Mouse (Mus musculus) myocyte (in vitro differentiated cells): ENCODE results near the gene Xylt1. TPM values are rescaled to one million over a fixed set of nuclear protein-coding genes. Genes with fewer than 3 reads are reported as not detected.

Experiments used
- H3K27me3 ChIP-seq: one replicate; pipeline ENCODE4 v1.6.1; 2011; ENCODE audit not compliant: control insufficient read depth, insufficient read depth, insufficient read length
- H3K36me3 ChIP-seq: one replicate; pipeline ENCODE4 v1.6.1; 2011; ENCODE audit not compliant: control insufficient read depth, insufficient read depth
- H3K4me2 ChIP-seq: one replicate; pipeline ENCODE4 v1.6.1; 2011; ENCODE audit warnings: low read depth, control low read depth
- H3K4me3 ChIP-seq: one replicate; pipeline ENCODE4 v1.5.1; 2011; ENCODE audit warnings: mild to moderate bottlenecking, control low read depth, moderate library complexity
- H3K79me2 ChIP-seq: one replicate; pipeline ENCODE4 v1.6.1; 2011; ENCODE audit not compliant: control insufficient read depth, insufficient read depth
- H3ac ChIP-seq: one replicate; pipeline ENCODE4 v1.6.1; 2011; ENCODE audit not compliant: control insufficient read depth, insufficient read length
- CEBPB ChIP-seq: IDR thresholded peaks from 2 replicates; pipeline ENCODE4 v1.6.1; 2011; ENCODE audit warnings: mild to moderate bottlenecking, moderate library complexity; ENCODE audit not compliant: poor library complexity, insufficient read depth, severe bottlenecking
- E2F4 ChIP-seq: IDR thresholded peaks from one replicate; pipeline ENCODE4 v1.6.1; 2011; ENCODE audit warnings: mild to moderate bottlenecking, control low read depth, moderate library complexity; ENCODE audit not compliant: insufficient read depth
- MAX ChIP-seq: IDR thresholded peaks from one replicate; pipeline ENCODE4 v1.6.1; 2011; ENCODE audit warnings: low read depth, mild to moderate bottlenecking, control low read depth
- MYOD1 ChIP-seq, 3 experiments: IDR thresholded peaks; one replicate each; pipeline ENCODE4 v1.6.1; 2011; ENCODE audit warnings: control low read depth in 2 of 3, low read depth in 2 of 3, mild to moderate bottlenecking in 2 of 3, moderate library complexity in 1 of 3; ENCODE audit not compliant: insufficient read length in 2 of 3, control insufficient read depth in 1 of 3
- MYOG ChIP-seq, 3 experiments: IDR thresholded peaks; one replicate each; pipeline ENCODE4 v1.6.1; 2011; ENCODE audit warnings: control low read depth in 2 of 3, low read depth in 2 of 3, mild to moderate bottlenecking in 2 of 3; ENCODE audit not compliant: insufficient read length in 2 of 3, control insufficient read depth in 1 of 3, insufficient read depth in 1 of 3
- POLR2A ChIP-seq: IDR thresholded peaks from one replicate; pipeline ENCODE4 v1.6.1; 2011; ENCODE audit warnings: low read depth, mild to moderate bottlenecking, control low read depth, moderate library complexity; ENCODE audit not compliant: insufficient read length
- POLR2AphosphoS2 ChIP-seq: IDR thresholded peaks from one replicate; pipeline ENCODE4 v1.6.1; 2011; ENCODE audit warnings: low read depth, control low read depth; ENCODE audit not compliant: insufficient read length
- REST ChIP-seq: IDR thresholded peaks from one replicate; pipeline ENCODE4 v1.6.1; 2011; ENCODE audit warnings: mild to moderate bottlenecking, control low read depth, moderate library complexity; ENCODE audit not compliant: insufficient read depth, insufficient read length
- SRF ChIP-seq: IDR thresholded peaks from one replicate; pipeline ENCODE4 v1.6.1; 2011; ENCODE audit warnings: low read depth; ENCODE audit not compliant: control insufficient read depth, insufficient read length
- TCF12 ChIP-seq: IDR thresholded peaks from one replicate; pipeline ENCODE4 v1.6.1; 2011; ENCODE audit warnings: mild to moderate bottlenecking, control low read depth; ENCODE audit not compliant: poor library complexity, insufficient read depth, severe bottlenecking
- TCF3 ChIP-seq: IDR thresholded peaks from one replicate; pipeline ENCODE4 v1.6.1; 2011; ENCODE audit warnings: low read depth, control low read depth; ENCODE audit not compliant: insufficient read length
- USF1 ChIP-seq: IDR thresholded peaks from one replicate; pipeline ENCODE4 v1.6.1; 2011; ENCODE audit warnings: low read depth, mild to moderate bottlenecking, control low read depth, moderate library complexity
- polyA plus RNA-seq: library from polyadenylated mRNA; unstranded; fragments of >200 nt; fragmentation: generic; extraction: Trizol; gene quantifications from one replicate; pipeline ENCODE4 v1.2.1, GENCODE M21; 2012; ENCODE audit warnings: missing spikeins

The Xylt1 gene
- polyA plus RNA-seq, 1 experiment, result not detected

DNA sequence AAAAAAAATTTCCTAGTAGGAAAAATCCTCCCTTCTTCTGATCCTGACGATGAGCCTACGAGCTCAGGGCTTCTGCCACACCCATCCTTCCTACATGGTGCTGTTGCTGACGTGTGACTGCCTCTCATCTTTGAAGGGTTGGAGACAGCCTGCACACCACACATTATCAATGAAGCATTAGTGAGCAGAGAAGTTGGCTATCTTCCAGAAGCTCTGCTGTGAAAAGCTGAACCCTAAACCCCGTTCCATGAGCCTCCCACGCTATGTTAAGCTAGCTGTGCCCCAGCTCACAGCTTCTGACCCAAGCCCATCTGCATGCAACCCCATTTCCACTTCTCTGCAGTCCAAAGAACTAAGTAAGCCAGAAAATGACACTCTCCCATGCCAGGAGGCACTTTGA is 204.4 kb downstream of the Xylt1 start:
- H3K27me3 ChIP-seq, result no peaks in the 10 kb centered on the region
- H3ac ChIP-seq, result no peak overlapping the region
- no peaks in the 10 kb centered on the region for H3K36me3 ChIP-seq
- TF ChIP-seq E2F4, result no peak
- no peak for TF ChIP-seq SRF
- no peak for TF ChIP-seq CEBPB
- no peak for TF ChIP-seq TCF12
- H3K79me2 ChIP-seq, result no peaks in the 10 kb centered on the region
- no peak overlapping the region for H3K4me3 ChIP-seq
- H3K4me2 ChIP-seq, result no peak overlapping the region

DNA sequence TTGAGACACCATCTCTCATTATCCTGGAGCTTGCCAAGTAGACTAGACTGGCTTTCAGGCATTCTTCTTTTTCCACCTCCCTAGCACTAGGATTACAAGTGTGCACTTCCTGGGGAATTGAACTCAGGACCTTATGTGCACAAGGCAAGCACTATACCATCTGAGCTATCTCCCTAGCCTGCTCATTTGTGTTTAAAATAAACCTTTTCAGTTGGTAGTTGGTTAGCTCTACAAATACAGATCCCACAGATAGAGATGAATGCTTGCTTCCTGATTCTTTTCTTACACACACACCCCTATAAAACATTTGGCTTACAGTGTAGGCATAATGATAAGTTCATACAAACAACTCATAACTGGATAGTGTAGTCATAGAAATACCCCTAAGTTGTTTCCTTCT is 206.0 kb downstream of the Xylt1 start:
- H3K4me3 ChIP-seq, result no peak overlapping the region
- no peaks in the 10 kb centered on the region for H3K27me3 ChIP-seq
- H3K36me3 ChIP-seq, result no peaks in the 10 kb centered on the region
- H3ac ChIP-seq, result no peak overlapping the region
- H3K4me2 ChIP-seq, result no peak overlapping the region
- no peaks in the 10 kb centered on the region for H3K79me2 ChIP-seq
- TF ChIP-seq E2F4, result no peak
- TF ChIP-seq MYOG (IDR thresholded peaks at IDR 0.05; ENCODE audit: control insufficient read depth in 1 of 3, insufficient read depth in 1 of 3, insufficient read length in 2 of 3, low read depth in 2 of 3), result no peak
- no peak for TF ChIP-seq TCF3
- no peak for TF ChIP-seq POLR2AphosphoS2
- no peak for TF ChIP-seq MAX
- no peak for TF ChIP-seq REST
- no peak for TF ChIP-seq POLR2A
- no peak for TF ChIP-seq USF1
- no peak for TF ChIP-seq TCF12
- no peak for TF ChIP-seq CEBPB

DNA sequence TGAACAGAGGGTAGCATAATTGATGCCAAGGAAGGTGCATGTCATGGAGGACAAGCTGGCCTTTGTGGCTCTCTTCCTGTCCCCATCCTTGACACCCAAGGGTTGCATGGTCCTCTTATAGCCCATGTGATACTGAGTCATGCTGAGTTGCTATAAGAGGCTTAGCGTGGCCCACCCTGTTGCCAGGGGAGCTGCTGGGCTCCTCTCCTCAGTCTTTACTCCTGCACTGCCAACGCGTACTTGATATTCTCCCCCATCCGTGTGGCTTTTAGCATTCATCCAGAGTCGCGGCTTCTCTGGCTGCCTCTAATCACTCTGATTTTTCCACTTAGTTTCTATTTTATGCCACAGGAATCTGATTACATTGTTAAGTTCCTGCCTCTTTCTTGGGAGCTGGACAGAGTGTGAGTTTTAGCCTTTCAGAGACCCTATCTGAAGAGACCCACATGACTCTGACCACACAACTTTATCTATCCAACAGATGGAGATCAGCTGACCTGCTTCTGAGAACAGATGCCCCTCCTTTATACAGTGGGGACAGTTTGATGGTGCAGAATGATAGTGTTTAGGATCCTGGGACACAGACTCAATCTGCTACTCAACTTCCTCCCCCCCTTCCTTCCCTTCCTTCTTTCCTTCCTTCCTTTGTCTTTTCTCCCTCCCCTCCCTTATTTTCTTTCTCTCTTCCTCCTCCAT is 206.6 kb downstream of the Xylt1 start:
- TF ChIP-seq POLR2AphosphoS2 (no peak), MYOG (IDR thresholded peaks at IDR 0.05; ENCODE audit: control insufficient read depth in 1 of 3, insufficient read depth in 1 of 3, insufficient read length in 2 of 3, low read depth in 2 of 3) (no peak), SRF (no peak), CEBPB (no peak), E2F4 (no peak), MAX (no peak)
- Histone ChIP-seq H3K79me2 (no peaks in the 10 kb centered on the region), H3K4me2 (no peak overlapping the region), H3ac (no peak overlapping the region), H3K27me3 (no peaks in the 10 kb centered on the region), H3K4me3 (no peak overlapping the region), H3K36me3 (no peaks in the 10 kb centered on the region)

DNA sequence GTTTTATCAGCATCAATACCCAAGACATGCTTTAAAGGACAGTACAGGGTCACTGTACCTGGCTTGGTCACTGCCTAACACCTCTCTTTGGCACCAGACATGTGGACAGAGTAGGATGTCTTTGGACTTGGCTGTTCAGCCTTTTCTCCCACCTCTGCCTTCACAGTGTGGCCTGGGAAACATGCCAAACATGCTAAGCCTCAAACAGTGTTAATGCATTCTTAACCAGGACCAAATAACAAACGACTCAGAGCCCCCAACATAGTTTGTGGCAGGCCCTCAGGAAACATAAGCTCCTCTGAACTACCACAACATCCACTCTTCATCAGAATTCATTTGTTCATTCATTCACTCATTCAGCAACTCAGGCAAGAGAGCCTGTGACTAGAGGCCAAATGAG is 207.6 kb downstream of the Xylt1 start:
- H3K36me3 ChIP-seq, result no peaks in the 10 kb centered on the region
- no peaks in the 10 kb centered on the region for H3K79me2 ChIP-seq
- H3K4me3 ChIP-seq, result no peak overlapping the region
- no peaks in the 10 kb centered on the region for H3K27me3 ChIP-seq
- no peak overlapping the region for H3ac ChIP-seq
- H3K4me2 ChIP-seq, result no peak overlapping the region
- TF ChIP-seq E2F4, result no peak
- TF ChIP-seq POLR2A, result no peak
- TF ChIP-seq SRF, result no peak
- no peak for TF ChIP-seq POLR2AphosphoS2

DNA sequence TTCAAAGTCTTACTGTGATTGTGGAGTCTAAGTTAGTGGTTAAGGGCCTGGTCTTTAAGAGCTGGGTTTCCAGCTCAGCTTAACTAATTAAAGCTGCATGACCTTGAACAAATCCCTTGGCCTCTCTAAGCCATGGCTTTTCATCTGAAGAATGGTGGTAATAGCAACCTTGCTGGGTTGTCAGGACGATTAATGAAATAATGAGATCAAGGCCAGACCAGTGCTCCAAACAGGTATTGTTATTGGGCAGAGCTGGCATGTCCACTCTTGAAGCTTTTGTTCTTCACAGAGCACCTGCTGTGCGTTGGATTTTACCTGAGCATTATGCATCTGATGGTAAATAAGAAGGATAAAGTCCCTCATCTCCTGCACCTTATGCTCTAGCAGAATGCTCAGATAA is 208.6 kb downstream of the Xylt1 start:
- H3K36me3 ChIP-seq, result no peaks in the 10 kb centered on the region
- no peak for TF ChIP-seq CEBPB
- no peak for TF ChIP-seq TCF12
- no peak for TF ChIP-seq POLR2AphosphoS2
- no peak for TF ChIP-seq TCF3
- no peak for TF ChIP-seq USF1
- TF ChIP-seq MAX, result no peak
- no peak for TF ChIP-seq E2F4
- TF ChIP-seq MYOG (IDR thresholded peaks at IDR 0.05; ENCODE audit: control insufficient read depth in 1 of 3, insufficient read depth in 1 of 3, insufficient read length in 2 of 3, low read depth in 2 of 3), result no peak
- TF ChIP-seq REST, result no peak
- TF ChIP-seq MYOD1 (IDR thresholded peaks at IDR 0.05; ENCODE audit: control insufficient read depth in 1 of 3, insufficient read length in 2 of 3, low read depth in 2 of 3), result no peak
- TF ChIP-seq POLR2A, result no peak
- no peak for TF ChIP-seq SRF
- no peaks in the 10 kb centered on the region for H3K27me3 ChIP-seq
- no peaks in the 10 kb centered on the region for H3K79me2 ChIP-seq
- H3K4me2 ChIP-seq, result no peak overlapping the region
- no peak overlapping the region for H3K4me3 ChIP-seq
- H3ac ChIP-seq, result no peak overlapping the region
